Mouse (Mus musculus): ENCODE measurements around the gene Srcin1. TPM values are rescaled to one million over a fixed set of nuclear protein-coding genes. Genes with fewer than 3 reads are reported as not detected.

The Srcin1 gene
- polyA plus RNA-seq, 1 experiment from 2014 or later: 1.0 TPM

DNA sequence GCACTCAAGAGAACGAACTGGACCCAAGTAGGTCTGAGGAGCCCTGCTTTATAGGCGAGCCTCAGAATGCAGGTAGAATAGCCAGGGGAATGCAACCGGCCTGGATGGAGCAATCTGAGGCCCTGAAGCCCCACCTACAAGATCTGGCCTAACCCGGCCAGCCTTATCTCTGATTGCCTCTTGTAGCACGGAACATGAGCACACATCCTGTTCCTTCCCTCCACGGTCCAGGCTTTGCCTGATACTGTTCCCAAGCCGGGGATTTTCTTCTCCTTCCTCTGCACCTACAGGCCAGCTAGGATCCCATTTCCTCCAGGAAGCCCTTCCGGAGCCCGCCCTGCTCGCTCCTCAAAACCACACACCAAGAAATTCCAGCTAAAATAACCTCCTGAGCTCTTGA is 9.9 kb upstream of the Srcin1 start:
- no peaks in the 10 kb centered on the region for H3K27me3 ChIP-seq (ENCODE audit: insufficient read depth, low read length)
- H3K9me3 ChIP-seq (ENCODE audit: low read length): no peaks in the 10 kb centered on the region
- no peak overlapping the region for H3K4me3 ChIP-seq (ENCODE audit: low read length)
- ATAC-seq (ENCODE audit: low FRiP score, low TSS enrichment): peak; percentile 79
- peaks cover 5% of the 10 kb centered on the region; the same call in 1 of the 2 replicates for H3K4me1 ChIP-seq (ENCODE audit: insufficient read depth, low read length)
- 43% methylated on average over 10 of the region's 10 CpGs for WGBS
- 0 out of 2 replicates have a peak overlapping the region, but pooled peaks have one; percentile 14 for H3K9ac ChIP-seq (replicated peaks; ENCODE audit: low read length)
- no peak overlapping the region for H3K4me2 ChIP-seq (replicated peaks; ENCODE audit: low read depth, low read length)
- peak overlapping the region; percentile 76 for H3K27ac ChIP-seq (ENCODE audit: low read length)
- H3K36me3 ChIP-seq (ENCODE audit: insufficient read depth, low read length): no peaks in the 10 kb centered on the region

DNA sequence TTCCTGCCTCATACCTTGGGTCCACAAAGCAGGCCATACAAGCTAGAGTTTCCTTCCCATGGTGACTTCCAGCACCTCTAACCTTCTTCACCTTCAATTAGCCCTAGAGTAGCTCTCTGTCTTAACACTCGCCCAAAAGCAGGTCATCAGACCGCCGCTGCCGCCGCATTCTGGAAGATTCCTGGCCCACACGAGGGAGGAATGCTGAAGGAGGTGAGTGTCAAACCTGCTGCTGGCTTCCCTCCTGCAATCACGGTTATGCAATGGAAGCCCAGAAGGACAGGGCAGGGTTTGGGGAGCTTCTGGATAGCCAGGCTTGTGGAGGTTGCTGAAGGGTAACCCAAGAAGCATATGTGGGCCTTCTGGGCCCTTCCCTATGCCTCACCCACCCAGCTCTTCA is 8.5 kb upstream of the Srcin1 start:
- WGBS: 63% methylated on average over 7 of the region's 7 CpGs
- H3K9me3 ChIP-seq (ENCODE audit: low read length): no peaks in the 10 kb centered on the region
- no peak overlapping the region for H3K9ac ChIP-seq (replicated peaks; ENCODE audit: low read length)
- no peak overlapping the region for H3K27ac ChIP-seq (ENCODE audit: low read length)
- no peak for ATAC-seq (ENCODE audit: low FRiP score, low TSS enrichment)
- no peak overlapping the region for H3K4me3 ChIP-seq (ENCODE audit: low read length)
- H3K4me2 ChIP-seq (replicated peaks; ENCODE audit: low read depth, low read length): no peak overlapping the region
- H3K27me3 ChIP-seq (ENCODE audit: insufficient read depth, low read length): no peaks in the 10 kb centered on the region
- peaks cover 5% of the 10 kb centered on the region; the same call in 1 of the 2 replicates for H3K4me1 ChIP-seq (ENCODE audit: insufficient read depth, low read length)
- no peaks in the 10 kb centered on the region for H3K36me3 ChIP-seq (ENCODE audit: insufficient read depth, low read length)

DNA sequence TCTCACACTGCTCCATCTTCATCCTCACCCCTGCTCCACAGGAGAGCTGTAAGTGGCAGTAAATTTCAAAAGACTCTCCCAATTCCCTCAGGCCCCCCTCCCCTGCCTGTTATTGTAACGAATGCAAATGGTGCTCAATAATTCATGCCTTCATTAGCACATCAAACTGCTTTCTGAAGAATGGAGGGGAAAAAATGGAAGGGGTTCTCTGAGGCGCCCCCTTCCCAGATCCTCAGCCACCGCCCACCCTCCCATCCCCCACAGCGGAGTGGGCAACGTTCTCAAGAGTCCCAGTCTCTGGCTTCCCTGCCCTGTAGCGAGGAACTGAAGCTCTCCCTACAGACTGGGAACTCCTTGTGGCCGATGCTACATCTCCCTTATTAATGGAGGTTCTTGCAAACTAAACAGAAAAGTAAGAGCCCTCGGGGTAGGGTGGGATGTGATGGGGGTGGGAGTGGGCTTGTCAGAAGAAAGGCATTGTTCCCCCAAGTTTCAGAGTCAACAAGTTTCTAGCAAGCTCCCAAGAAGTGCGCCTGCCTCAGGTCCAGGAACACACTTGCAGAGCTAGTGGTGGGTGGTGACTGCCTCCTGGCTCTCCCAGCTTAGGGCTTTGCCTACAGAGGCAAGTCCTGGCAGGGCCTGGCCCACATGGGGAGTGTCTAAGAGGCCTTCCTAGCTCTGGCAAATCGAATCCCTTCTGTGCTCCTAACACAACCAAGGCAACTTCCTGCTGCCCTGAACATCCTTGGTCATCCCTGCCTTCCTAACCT is 3.3 kb upstream of the Srcin1 start:
- no peak for ATAC-seq (ENCODE audit: low FRiP score, low TSS enrichment)
- H3K27me3 ChIP-seq (ENCODE audit: insufficient read depth, low read length): peaks cover 19% of the 10 kb centered on the region
- WGBS: 15% methylated on average over 10 of the region's 10 CpGs
- no peak overlapping the region for H3K9ac ChIP-seq (replicated peaks; ENCODE audit: low read length)
- no peaks in the 10 kb centered on the region for H3K36me3 ChIP-seq (ENCODE audit: insufficient read depth, low read length)
- no peak overlapping the region; the same call in 1 of the 2 replicates for H3K27ac ChIP-seq (ENCODE audit: low read length)
- no peak overlapping the region for H3K4me3 ChIP-seq (ENCODE audit: low read length)
- no peaks in the 10 kb centered on the region for H3K9me3 ChIP-seq (ENCODE audit: low read length)
- no peak overlapping the region for H3K4me2 ChIP-seq (replicated peaks; ENCODE audit: low read depth, low read length)
- peaks cover 5% of the 10 kb centered on the region for H3K4me1 ChIP-seq (ENCODE audit: insufficient read depth, low read length)

DNA sequence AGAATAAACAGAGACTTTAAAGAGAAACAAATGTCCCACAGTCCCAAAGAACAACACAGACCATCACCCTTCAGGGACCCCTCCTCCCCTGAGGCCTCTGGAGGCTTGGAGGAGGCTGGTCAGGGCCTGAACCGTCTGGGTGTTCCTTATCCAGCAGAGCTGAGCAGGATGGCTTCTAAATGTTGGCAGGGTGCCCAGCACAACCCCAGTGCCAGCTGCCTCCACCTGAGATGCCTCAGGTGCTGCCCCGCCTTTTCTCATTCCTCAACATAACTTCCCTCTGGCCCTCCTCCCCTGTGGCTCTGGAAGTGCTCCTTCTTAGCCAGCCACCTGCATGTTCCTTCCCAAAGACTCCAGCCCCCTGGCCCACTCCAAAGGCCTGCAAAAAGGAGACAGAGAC is 2.3 kb upstream of the Srcin1 start:
- H3K27me3 ChIP-seq (ENCODE audit: insufficient read depth, low read length): peaks cover 28% of the 10 kb centered on the region
- no peak overlapping the region for H3K4me2 ChIP-seq (replicated peaks; ENCODE audit: low read depth, low read length)
- H3K9ac ChIP-seq (replicated peaks; ENCODE audit: low read length): no peak overlapping the region
- H3K36me3 ChIP-seq (ENCODE audit: insufficient read depth, low read length): no peaks in the 10 kb centered on the region
- H3K4me3 ChIP-seq (ENCODE audit: low read length): no peak overlapping the region
- H3K9me3 ChIP-seq (ENCODE audit: low read length): no peaks in the 10 kb centered on the region
- peak overlapping the region; percentile 35 for H3K27ac ChIP-seq (ENCODE audit: low read length)
- peaks cover 14% of the 10 kb centered on the region for H3K4me1 ChIP-seq (ENCODE audit: insufficient read depth, low read length)
- ATAC-seq (ENCODE audit: low FRiP score, low TSS enrichment): no peak
- WGBS: 26% methylated on average over 2 of the region's 2 CpGs

DNA sequence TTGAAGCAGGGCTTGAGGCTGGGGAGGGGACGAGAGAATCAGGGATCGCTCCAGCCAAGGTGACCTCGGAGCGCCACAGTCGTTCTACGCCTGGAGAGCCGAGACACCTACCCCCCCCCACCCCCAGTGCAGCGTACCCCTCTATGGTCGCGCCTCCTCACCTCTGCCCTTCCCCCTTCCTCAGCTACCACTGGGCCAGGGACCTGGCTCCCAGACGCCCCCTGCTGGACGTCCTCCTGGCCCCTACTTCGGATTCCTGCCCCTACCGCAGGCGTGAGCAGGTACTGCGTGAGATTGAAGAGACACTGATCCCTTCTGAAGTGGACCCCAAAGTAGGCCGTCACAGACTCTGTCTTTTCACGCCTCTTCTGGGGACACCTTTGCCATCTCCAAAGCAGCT is 348 bp downstream of the Srcin1 start:
- H3K4me3 ChIP-seq (ENCODE audit: low read length): peak overlapping the region; percentile 64
- H3K27ac ChIP-seq (ENCODE audit: low read length): peak overlapping the region; percentile 89
- peak; percentile 42; the same call in 1 of the 2 replicates for ATAC-seq (ENCODE audit: low FRiP score, low TSS enrichment)
- no peaks in the 10 kb centered on the region for H3K9me3 ChIP-seq (ENCODE audit: low read length)
- H3K27me3 ChIP-seq (ENCODE audit: insufficient read depth, low read length): peaks cover 55% of the 10 kb centered on the region
- H3K9ac ChIP-seq (replicated peaks; ENCODE audit: low read length): peak overlapping the region; percentile 72
- H3K4me2 ChIP-seq (replicated peaks; ENCODE audit: low read depth, low read length): peak overlapping the region; percentile 99
- no peaks in the 10 kb centered on the region for H3K36me3 ChIP-seq (ENCODE audit: insufficient read depth, low read length)
- H3K4me1 ChIP-seq (ENCODE audit: insufficient read depth, low read length): peaks cover 21% of the 10 kb centered on the region
- WGBS: under 1% methylated on average over 18 of the region's 18 CpGs

DNA sequence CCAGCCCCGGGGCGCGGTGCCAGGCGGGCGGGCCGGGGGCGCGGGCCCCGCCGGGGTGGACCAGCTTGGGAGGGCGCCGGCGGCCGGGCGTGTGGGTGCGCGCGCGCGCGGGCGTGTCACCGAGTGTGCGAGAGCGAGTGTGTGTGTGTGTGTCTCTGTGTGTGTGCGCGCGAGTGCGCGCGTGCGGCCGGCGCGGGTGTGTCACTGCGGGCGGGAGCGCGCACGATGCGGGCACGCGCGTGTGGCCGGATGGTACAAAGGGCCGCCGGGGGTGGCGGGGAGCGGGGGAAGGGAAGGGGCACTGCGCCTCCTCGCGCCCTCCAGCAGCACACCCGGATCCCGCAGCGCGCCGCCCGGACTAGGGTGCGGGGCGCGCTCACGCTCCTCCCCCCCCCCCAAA is 911 bp downstream of the Srcin1 start:
- WGBS: under 1% methylated on average over 48 of the region's 62 CpGs
- Histone ChIP-seq H3K27me3 (ENCODE audit: insufficient read depth, low read length) (peaks cover 55% of the 10 kb centered on the region), H3K27ac (ENCODE audit: low read length) (peak overlapping the region; percentile 69), H3K9me3 (ENCODE audit: low read length) (no peaks in the 10 kb centered on the region), H3K4me3 (ENCODE audit: low read length) (peak overlapping the region; percentile 64), H3K36me3 (ENCODE audit: insufficient read depth, low read length) (no peaks in the 10 kb centered on the region), H3K9ac (replicated peaks; ENCODE audit: low read length) (peak overlapping the region; percentile 72), H3K4me1 (ENCODE audit: insufficient read depth, low read length) (peaks cover 23% of the 10 kb centered on the region), H3K4me2 (replicated peaks; ENCODE audit: low read depth, low read length) (peak overlapping the region; percentile 99)
- peak; percentile 18 for ATAC-seq (ENCODE audit: low FRiP score, low TSS enrichment)

DNA sequence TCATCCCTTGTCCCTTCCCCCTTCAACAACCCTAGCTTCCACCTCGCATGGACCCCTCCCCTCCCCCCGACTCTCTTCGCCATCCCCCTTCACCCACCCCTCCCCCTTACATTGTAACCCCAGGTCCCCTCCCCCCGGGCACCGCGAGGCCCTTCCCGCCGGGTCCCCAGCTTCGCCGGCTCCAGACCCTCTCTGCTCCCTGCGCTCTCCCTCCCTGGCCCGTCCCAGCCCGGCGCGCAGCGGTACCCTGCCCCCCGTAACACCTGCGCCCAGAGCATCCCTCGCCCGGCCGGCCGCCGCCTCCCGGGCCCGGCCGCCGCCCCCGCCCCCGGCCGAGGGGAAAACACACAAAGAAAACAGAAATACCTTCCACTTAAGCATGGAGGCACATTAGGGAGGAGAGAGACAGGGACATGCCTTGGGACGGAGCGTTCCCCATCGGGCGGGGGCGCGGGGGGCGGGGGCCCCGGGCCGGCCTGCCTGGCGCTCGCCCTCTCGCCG is 1.4 kb downstream of the Srcin1 start:
- Histone ChIP-seq H3K36me3 (ENCODE audit: insufficient read depth, low read length) (no peaks in the 10 kb centered on the region), H3K9me3 (ENCODE audit: low read length) (no peaks in the 10 kb centered on the region), H3K4me1 (ENCODE audit: insufficient read depth, low read length) (peaks cover 23% of the 10 kb centered on the region), H3K27me3 (ENCODE audit: insufficient read depth, low read length) (peaks cover 59% of the 10 kb centered on the region), H3K4me2 (replicated peaks; ENCODE audit: low read depth, low read length) (peak overlapping the region; percentile 99), H3K27ac (ENCODE audit: low read length) (peak overlapping the region; percentile 30; the same call in 1 of the 2 replicates), H3K4me3 (ENCODE audit: low read length) (peak overlapping the region; percentile 64), H3K9ac (replicated peaks; ENCODE audit: low read length) (peak overlapping the region; percentile 72)
- no peak for ATAC-seq (ENCODE audit: low FRiP score, low TSS enrichment)
- 0% methylated on average over 11 of the region's 43 CpGs for WGBS

DNA sequence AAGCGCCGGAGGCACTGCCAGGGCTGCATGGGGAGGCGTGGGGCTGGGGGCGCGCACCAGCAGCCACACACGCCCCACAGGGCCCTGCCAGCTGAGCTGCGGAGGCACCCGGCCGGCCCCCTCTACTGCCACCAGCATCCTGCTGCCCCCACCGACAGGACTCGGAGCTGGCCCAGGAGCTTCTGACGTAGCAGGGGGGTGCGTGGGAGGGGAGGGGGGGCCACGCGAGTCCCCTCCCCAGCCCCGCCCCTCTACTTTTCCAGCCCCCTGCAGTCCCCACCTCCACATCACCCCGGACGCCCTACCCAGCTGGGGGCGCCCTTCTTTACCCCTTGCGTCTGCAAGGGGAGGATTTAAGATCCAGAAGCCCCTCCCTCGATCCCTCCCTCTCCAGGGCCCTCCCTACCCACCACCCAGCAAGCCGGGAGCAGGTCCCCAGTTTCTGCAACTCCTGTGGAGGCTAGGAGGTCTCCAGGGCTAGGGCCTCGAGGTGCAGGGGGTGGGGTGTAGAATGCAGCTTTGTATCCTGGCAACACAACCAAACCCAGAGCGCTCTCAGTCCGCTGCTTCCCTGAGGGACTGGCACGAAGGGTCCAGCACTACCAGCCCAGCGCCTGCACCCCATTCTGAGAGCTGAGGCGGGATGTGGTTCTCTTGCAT is 2.0 kb downstream of the Srcin1 start:
- WGBS: 0% methylated on average over 25 of the region's 28 CpGs
- Histone ChIP-seq H3K9me3 (ENCODE audit: low read length) (no peaks in the 10 kb centered on the region), H3K4me3 (ENCODE audit: low read length) (peak overlapping the region; percentile 64), H3K36me3 (ENCODE audit: insufficient read depth, low read length) (no peaks in the 10 kb centered on the region), H3K27ac (ENCODE audit: low read length) (no peak overlapping the region), H3K27me3 (ENCODE audit: insufficient read depth, low read length) (peaks cover 64% of the 10 kb centered on the region), H3K9ac (replicated peaks; ENCODE audit: low read length) (peak overlapping the region; percentile 72), H3K4me2 (replicated peaks; ENCODE audit: low read depth, low read length) (peak overlapping the region; percentile 99), H3K4me1 (ENCODE audit: insufficient read depth, low read length) (peaks cover 23% of the 10 kb centered on the region)
- peak; percentile 37; the same call in 1 of the 2 replicates for ATAC-seq (ENCODE audit: low FRiP score, low TSS enrichment)

DNA sequence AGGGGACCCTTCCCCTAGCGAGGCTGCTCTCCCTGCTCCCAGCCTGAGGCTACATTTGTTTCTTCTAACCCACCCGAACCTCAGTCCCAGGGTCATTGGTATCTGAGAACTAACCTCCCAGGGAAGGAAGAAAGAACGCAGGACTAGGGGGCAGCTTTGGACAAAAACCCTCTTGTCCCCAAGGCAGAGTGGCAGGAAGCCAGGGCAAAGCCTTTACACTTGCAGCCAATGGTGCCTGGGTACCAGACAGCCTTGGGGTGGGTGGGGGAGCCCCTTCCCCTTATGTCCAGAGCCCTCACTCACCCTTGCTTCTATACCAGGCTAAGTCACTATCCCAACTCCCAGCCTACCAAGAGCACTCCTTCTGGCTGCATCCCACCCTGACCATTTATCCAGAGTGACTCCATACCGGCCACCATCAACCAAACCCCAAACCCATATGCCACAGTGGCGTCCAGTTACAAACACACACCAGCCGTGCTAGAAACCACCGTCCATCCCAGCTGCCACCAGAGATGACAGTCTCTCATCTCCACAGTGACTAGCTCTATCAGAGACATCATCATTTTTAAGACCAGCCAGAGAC is 3.0 kb downstream of the Srcin1 start:
- H3K9me3 ChIP-seq (ENCODE audit: low read length): no peaks in the 10 kb centered on the region
- H3K27me3 ChIP-seq (ENCODE audit: insufficient read depth, low read length): peaks cover 64% of the 10 kb centered on the region
- WGBS: 32% methylated on average over 7 of the region's 7 CpGs
- H3K4me2 ChIP-seq (replicated peaks; ENCODE audit: low read depth, low read length): no peak overlapping the region
- peak overlapping the region; percentile 64; the same call in 1 of the 2 replicates for H3K4me3 ChIP-seq (ENCODE audit: low read length)
- no peak for ATAC-seq (ENCODE audit: low FRiP score, low TSS enrichment)
- no peaks in the 10 kb centered on the region for H3K36me3 ChIP-seq (ENCODE audit: insufficient read depth, low read length)
- H3K27ac ChIP-seq (ENCODE audit: low read length): no peak overlapping the region
- H3K9ac ChIP-seq (replicated peaks; ENCODE audit: low read length): no peak overlapping the region
- peaks cover 27% of the 10 kb centered on the region for H3K4me1 ChIP-seq (ENCODE audit: insufficient read depth, low read length)
